Mouse (Mus musculus): Measurements from ENCODE around the gene Gmeb2.

The Gmeb2 gene

DNA sequence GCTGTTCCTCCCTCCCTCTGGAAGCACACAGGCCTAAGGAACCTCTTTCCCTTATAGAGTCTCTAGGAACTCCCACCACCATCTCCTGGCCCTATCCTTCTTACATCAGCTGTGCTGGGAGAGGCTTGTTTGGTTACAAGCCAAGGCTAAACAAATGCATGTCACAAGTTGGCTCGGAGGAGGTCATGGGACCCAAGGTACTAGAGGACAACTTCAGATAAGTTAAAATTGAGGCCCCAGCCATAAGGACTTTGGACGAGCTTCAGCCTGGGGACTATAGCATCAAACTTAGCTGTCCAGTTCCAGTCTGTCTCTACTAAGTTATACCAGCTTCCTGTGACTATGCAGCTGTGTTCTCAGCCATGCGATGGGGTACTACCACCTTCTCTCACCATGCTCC is 60.7 kb downstream of the Gmeb2 start:
- no peak for DNase-seq (ENCODE audit: low spot score in 2 of 2)

GRCm38 (mm10) chr2:181224994-181225393 is 62.8 kb downstream of the Gmeb2 start:
- DNase-seq (ENCODE audit: low spot score in 2 of 2): no peak

GRCm38 (mm10) chr2:181220361-181220760 is 67.5 kb downstream of the Gmeb2 start:
- no peak for DNase-seq (ENCODE audit: low spot score in 2 of 2)

DNA sequence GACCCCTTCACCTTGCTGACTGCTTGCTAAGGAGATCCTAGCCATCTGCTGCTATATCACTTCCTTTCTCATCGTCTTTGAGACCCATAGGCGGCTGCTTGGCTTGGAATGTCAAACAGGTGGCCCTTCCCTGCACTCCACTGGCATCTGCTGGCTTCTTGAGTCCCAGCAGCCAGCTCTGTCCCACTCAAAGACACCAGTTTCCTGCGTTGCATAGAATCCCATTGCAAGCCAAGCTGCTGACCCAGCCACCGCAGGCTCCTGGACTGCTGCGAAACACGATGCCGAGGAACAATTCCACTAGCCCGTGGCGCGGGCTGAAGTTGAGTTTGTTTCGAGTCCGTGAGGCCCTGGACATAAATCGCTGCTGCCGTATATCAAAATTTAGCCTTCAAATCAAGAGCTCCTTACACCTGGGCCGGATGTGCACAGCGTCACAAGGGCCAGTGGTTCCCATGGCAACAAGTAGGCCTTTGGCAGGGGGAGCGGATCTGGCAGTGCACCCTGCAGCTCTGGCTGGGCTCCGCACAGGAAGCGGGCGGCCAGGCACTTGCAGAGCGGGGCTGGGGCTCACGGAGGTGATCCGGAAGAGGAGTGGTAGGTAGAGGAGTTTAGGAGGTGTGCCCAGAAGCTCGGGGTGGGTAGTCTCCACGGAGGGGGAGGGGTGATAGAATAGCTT is 68.2 kb downstream of the Gmeb2 start, which contains the start of gene Fndc11:
Fndc11 (plus strand) TSS at position 476 of the 679 bp plus-strand sequence.
- DNase-seq (ENCODE audit: low spot score in 2 of 2): peak; percentile 37 to 51

GRCm38 (mm10) chr2:181218881-181219485 is 68.9 kb downstream of the Gmeb2 start:
- no peak for DNase-seq (ENCODE audit: low spot score in 2 of 2)

DNA sequence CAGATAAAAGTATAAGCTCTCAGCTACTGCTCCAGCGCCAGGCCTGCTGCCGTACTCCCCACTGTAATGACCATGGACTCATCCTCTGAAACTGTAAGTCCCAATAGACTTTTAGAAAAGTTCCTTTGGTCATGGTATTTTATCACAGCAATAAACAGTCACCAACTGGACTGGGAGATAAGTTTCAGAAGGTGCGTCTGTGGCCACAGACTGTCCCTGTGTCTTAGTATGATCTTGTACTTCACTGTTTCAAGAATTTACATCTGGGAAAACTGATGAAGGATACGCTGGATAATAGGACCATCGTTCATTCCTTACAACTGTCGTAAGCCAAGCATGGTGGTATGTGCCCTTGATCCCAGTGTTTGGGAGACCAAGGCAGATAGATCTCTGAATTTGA is 71.8 kb downstream of the Gmeb2 start:
- DNase-seq (ENCODE audit: low spot score in 2 of 2): no peak

DNA sequence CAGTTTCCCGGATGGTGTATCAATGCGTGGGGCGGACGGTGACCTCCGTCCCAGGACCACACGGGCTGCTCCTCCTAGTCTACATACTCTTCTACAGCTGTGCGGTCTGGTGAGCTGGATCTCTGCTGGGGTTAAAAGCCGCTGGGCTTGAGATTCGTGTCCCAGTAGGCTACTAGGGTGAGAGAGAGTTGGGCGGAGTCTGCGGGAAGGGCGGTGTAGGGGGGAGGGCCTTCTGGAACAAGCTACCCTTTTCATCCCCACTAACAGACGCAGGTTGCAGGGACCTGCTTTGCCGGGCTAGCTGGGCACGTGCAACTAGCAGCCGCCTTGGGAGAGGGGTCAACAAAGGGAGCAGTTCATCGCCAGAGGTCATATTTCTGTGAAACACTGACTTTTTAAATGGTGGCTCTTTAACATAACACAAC is 74.8 kb downstream of the Gmeb2 start, which contains the start of gene Srms:
Srms (minus strand) TSS at position 165 of the 425 bp plus-strand sequence.
- peak in 1 of 2 experiments; percentile 52 for DNase-seq (ENCODE audit: low spot score in 2 of 2)

DNA sequence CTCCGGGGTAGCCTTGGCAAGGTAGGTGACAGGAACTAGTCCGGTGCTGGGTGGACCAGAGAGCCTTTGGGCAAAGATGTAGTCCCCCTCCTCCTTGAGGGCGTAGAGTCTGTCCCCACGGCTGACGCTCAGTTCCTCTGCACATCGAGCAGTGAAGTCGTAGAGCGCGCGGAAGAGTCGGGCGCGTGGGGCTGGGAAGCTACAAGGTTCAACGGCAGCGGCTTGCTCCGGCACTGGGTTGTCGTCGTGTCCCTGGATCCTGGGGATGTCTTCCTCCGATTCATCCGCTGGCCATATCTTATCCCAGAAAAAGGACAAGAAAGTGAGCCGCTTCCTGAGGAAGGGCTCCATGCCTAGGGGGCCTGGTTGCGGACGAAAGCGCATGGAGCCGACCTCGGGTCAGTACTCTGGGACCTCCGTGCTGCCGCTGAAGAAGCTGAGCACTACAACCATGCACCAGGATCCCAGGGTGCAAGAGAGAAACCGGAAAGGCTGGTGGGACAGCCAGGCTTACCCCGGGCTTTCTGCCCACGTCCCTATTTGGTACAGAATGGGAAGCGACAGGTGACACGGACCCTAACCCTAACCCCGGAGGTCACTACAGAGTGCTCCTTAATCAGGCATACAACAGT is 75.3 kb downstream of the Gmeb2 start:
- DNase-seq (ENCODE audit: low spot score in 2 of 2): no peak

DNA sequence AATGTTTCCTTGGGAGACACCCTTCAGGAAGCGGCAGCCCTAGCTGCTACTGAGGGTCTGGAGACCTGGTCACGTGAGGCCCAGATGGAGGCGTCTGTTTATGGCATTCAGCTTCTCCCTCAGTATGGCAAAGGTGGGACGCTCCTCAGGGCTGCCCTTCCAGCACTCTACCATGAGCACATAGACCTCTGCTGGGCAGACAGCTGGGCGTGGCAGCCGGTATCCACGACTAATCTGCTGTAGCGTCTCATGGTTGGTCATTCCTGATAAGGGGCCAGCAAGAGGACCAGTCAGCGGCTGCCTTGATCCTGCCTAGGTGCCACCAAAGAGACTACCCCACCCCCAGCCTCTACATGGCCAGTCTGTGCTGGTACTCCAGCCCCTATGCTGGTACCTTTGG is 81.7 kb downstream of the Gmeb2 start:
- DNase-seq (ENCODE audit: low spot score in 2 of 2): no peak

DNA sequence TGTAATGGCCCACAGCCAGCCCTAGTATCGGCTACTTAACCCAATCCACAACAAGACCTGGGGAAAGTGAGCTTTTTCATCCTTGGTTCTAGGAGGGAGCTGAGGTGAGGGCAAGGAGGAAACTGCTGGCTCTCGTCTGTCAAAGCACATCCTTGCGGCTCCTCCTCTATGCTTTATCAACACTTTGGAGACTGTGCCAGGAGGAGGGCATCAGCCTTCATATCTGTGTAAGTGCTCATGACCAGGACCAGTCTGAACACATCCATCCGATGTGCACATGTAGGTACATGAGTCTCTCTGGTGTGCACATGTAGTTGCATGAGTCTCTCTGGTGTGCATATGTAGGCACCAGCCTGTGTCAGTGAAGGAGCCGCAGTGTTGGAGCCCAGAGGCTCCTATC is 82.2 kb downstream of the Gmeb2 start:
- DNase-seq (ENCODE audit: low spot score in 2 of 2): no peak

DNA sequence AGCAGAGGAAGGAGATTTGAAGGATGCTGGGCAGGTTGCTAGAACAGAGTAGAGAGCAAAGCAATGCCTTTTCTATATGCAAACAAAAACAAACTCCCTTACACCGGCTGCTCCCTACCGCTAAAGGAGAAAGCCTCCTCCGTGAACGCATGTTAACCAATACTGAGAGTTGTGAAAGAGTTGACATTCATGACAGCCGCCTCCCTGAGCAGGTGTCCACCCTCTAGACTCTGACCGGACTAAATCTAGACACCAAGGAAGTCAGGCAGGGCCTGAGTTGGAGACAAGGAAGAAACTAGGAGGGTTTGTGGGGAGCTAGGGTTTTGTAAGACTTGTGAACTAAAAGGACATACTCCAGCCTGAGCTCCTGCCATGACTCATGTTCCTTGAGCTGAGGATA is 84.9 kb downstream of the Gmeb2 start:
- no peak for DNase-seq (ENCODE audit: low spot score in 2 of 2)

GRCm38 (mm10) chr2:181202422-181202821 is 85.4 kb downstream of the Gmeb2 start, which contains the start of gene Ptk6:
TSS of gene Ptk6 (minus strand) at chr2:181202789.
- DNase-seq (ENCODE audit: low spot score in 2 of 2): no peak

DNA sequence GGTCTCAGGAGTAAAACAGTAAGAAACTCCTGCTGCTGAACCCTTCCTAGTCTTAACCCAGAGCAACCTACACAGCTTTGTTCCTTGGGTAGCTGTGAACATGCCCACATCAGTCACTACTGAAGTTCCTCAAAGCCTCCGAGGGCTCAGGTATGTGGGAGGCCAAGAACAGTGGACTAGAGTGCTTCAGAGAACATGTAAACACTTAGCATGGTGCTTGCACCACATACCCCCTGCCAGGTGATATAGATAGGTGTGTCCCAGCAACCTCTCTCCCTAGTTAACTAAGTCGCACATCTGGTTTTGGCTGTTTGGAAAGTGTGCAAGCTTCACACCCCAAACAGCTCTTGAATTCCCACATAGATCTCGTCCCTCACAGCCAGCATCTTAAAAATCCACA is 86.2 kb downstream of the Gmeb2 start:
- DNase-seq (ENCODE audit: low spot score in 2 of 2): no peak

Data from urinary bladder, adult 18-20 months (tissue).